Mouse (Mus musculus): ENCODE results near the gene Mutyh. TPM values are rescaled to one million over a fixed set of nuclear protein-coding genes. Genes with fewer than 3 reads are reported as not detected.

Mutyh gene
- polyA plus RNA-seq, 1 experiment from 2014 or later: 11.6 TPM

DNA sequence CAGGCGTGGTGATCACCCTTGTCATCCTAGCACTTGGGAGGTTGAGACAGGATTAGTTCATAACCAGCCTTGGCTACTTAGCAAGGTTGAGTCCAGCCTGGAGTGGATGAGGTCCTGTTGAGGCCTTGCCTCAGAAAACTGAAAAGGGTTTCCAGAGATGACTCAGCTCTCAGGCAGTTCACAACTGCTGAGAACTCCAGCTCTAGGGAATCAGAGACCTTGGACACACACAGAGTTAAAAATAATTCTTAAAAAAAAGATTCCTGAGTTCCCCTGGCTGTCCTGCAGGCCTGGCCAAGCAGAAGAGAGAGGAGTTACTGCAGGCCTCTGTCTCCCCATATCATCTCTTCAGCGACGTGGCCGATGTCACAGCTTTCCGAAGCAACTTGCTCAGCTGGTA lies 7.8 kb downstream of the Mutyh start:
- Histone ChIP-seq H3K36me3 (ENCODE audit: control insufficient read depth, insufficient read depth, low read length) (peaks cover 3% of the 10 kb centered on the region; the same call in 1 of the 2 replicates), H3K9ac (ENCODE audit: low read length) (no peak overlapping the region), H3K4me2 (ENCODE audit: low read depth, low read length) (no peak overlapping the region), H3K4me3 (replicated peaks; ENCODE audit: low read length) (no peak overlapping the region), H3K9me3 (replicated peaks; ENCODE audit: control insufficient read depth, low read length) (no peaks in the 10 kb centered on the region), H3K4me1 (ENCODE audit: control insufficient read depth, insufficient read depth, low read length) (no peaks in the 10 kb centered on the region), H3K27me3 (ENCODE audit: control insufficient read depth, insufficient read depth, low read length) (peaks cover 8% of the 10 kb centered on the region; the same call in 1 of the 2 replicates), H3K27ac (ENCODE audit: low read length) (no peak overlapping the region)
- WGBS: 86% methylated on average over 5 of the region's 5 CpGs
- no peak for ATAC-seq (ENCODE audit: insufficient read depth, low FRiP score)

DNA sequence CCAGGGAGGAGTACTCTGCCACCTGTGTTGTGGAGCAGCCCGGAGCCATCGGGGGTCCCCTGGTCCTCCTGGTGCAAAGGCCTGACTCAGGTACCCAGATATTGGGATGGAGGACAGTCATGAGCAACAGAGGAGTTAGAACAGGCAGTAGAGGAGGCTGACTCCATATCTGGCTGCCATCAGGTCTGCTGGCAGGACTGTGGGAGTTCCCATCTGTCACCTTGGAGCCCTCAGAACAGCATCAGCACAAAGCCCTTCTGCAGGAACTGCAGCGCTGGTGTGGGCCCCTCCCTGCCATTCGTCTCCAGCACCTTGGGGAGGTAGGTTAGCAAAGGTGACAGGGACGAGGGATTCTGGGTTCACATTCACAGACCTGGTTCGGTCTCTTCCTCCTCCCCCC lies 10.0 kb downstream of the Mutyh start:
- Histone ChIP-seq H3K27ac (ENCODE audit: low read length) (no peak overlapping the region), H3K9ac (ENCODE audit: low read length) (no peak overlapping the region), H3K36me3 (ENCODE audit: control insufficient read depth, insufficient read depth, low read length) (peaks cover 3% of the 10 kb centered on the region; the same call in 1 of the 2 replicates), H3K4me2 (ENCODE audit: low read depth, low read length) (no peak overlapping the region), H3K27me3 (ENCODE audit: control insufficient read depth, insufficient read depth, low read length) (peaks cover 15% of the 10 kb centered on the region; the same call in 1 of the 2 replicates), H3K9me3 (replicated peaks; ENCODE audit: control insufficient read depth, low read length) (no peaks in the 10 kb centered on the region), H3K4me3 (replicated peaks; ENCODE audit: low read length) (no peak overlapping the region), H3K4me1 (ENCODE audit: control insufficient read depth, insufficient read depth, low read length) (peaks cover 8% of the 10 kb centered on the region; the same call in 1 of the 2 replicates)
- ATAC-seq (ENCODE audit: insufficient read depth, low FRiP score): no peak
- 86% methylated on average over 6 of the region's 6 CpGs for WGBS

DNA sequence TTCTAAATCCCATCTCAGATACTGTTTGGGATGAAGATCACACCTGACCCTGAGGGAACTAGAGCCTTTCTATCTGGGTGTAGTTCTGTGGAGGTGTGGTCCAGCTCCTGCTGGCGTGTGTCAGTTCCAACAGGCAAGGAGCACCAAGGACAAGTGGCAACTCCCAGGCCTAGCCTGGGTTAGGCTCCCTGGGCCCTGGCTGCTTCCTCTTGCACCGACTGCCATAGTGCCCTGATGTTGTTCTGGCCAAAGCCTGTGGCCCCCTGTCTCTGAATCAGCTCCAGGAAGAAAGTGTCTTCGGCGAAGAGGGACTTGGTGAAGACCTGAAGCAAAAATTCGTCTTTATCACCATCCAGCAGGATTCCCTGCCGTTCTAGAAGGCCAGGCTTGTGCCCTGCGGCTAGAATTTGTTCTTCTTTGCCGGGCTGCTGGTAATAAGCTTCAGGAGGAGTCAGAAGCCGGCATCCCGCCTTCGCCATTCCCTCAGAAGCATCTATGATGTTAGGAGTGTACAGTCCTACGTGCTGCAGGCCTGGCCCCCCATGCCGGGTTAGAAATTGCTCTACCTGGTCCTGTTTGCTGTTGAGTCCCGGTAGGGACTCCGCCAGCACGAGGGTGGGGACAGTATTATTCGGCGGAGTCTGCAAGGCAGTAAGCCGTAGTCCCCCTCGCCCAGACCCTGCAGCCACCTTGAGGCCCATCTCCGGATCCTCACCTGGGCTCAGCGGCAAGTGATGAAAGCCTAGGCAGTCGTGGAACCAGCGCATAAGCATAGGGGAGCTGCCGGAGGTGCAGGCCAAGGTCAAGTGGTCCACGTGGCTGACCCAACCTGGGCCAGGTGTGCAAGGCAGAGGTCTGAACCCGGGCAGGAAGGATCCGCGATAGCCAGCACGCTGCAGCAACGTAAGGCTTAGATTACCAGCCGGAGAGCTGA lies 12.7 kb downstream of the Mutyh start:
- WGBS: 30% methylated on average over 32 of the region's 32 CpGs
- H3K27ac ChIP-seq (ENCODE audit: low read length): no peak overlapping the region
- peak overlapping the region; percentile 60 for H3K4me3 ChIP-seq (replicated peaks; ENCODE audit: low read length)
- H3K9ac ChIP-seq (ENCODE audit: low read length): peak overlapping the region; percentile 71; the same call in 1 of the 2 replicates
- peaks cover 15% of the 10 kb centered on the region; the same call in 1 of the 2 replicates for H3K27me3 ChIP-seq (ENCODE audit: control insufficient read depth, insufficient read depth, low read length)
- H3K4me1 ChIP-seq (ENCODE audit: control insufficient read depth, insufficient read depth, low read length): peaks cover 11% of the 10 kb centered on the region; the same call in 1 of the 2 replicates
- peaks cover 3% of the 10 kb centered on the region; the same call in 1 of the 2 replicates for H3K36me3 ChIP-seq (ENCODE audit: control insufficient read depth, insufficient read depth, low read length)
- ATAC-seq (ENCODE audit: insufficient read depth, low FRiP score): peak; percentile 1; the same call in 1 of the 2 replicates
- H3K9me3 ChIP-seq (replicated peaks; ENCODE audit: control insufficient read depth, low read length): no peaks in the 10 kb centered on the region
- peak overlapping the region; percentile 97 for H3K4me2 ChIP-seq (ENCODE audit: low read depth, low read length)

DNA sequence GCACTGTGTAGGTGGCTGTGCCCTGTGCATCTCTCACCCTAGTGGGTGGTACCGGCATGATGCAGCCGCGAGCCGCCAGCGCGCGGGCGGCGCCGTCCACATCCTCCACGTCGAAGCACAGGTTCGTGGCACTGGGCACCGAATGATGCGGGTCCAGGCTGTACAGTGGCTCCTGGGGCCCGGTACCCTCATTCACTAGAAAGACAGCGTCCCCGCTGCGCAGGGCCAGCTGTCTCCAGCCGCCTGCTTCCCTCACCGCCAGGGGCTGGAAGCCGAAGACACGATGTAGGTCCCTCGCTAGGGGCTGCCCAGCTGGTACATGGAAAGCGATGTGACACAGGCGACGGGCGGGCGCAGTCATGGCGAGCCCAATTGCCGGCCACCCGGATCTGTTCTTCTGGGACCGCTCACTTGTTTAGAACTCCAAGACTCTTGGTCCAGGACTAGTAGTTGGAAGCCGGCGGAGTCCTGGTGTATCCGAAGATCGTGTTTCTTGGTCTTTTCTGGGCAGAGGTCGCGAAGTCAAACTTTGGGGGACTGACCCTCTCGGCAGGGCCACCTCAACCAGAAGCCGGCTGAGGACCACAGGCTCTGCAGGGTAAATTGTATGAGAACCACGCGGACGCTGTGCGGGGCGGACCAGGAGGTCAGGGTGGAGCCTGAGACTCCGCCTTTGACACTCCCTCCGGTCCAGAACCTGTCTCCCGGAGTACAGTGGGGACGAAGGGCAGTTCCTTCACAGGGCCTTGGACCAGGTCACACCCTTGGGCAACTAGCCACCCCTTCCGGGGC lies 13.6 kb downstream of the Mutyh start:
- Histone ChIP-seq H3K4me2 (ENCODE audit: low read depth, low read length) (peak overlapping the region; percentile 97), H3K36me3 (ENCODE audit: control insufficient read depth, insufficient read depth, low read length) (peaks cover 3% of the 10 kb centered on the region; the same call in 1 of the 2 replicates), H3K9me3 (replicated peaks; ENCODE audit: control insufficient read depth, low read length) (no peaks in the 10 kb centered on the region), H3K9ac (ENCODE audit: low read length) (peak overlapping the region; percentile 71), H3K4me3 (replicated peaks; ENCODE audit: low read length) (peak overlapping the region; percentile 60), H3K27me3 (ENCODE audit: control insufficient read depth, insufficient read depth, low read length) (peaks cover 15% of the 10 kb centered on the region; the same call in 1 of the 2 replicates), H3K4me1 (ENCODE audit: control insufficient read depth, insufficient read depth, low read length) (peaks cover 11% of the 10 kb centered on the region; the same call in 1 of the 2 replicates), H3K27ac (ENCODE audit: low read length) (no peak overlapping the region)
- under 1% methylated on average over 51 of the region's 51 CpGs for WGBS
- peak; percentile 85 for ATAC-seq (ENCODE audit: insufficient read depth, low FRiP score)

DNA sequence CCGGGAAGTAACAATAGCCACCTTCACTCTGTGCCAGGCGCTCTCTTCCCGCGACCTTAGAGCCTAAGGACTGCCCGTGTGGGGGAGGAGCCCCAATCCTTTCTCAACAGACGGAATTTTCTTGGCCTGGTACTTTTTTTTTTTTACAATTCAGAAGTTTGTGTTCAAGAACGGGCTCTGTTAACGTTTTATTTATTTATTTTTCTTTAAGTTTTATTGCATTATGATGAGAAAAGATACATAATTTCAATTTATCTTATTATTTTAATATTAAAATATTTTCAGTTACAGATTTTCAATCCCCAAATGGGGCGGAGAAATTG lies 14.1 kb downstream of the Mutyh start, which contains the start of gene Hpdl:
Hpdl (minus strand) TSS at position 14 of the 323 bp plus-strand sequence.
- no peak within 1 kb of the TSS for H3K27ac ChIP-seq (ENCODE audit: low read length)
- ATAC-seq (ENCODE audit: insufficient read depth, low FRiP score): no peak
- H3K36me3 ChIP-seq (ENCODE audit: control insufficient read depth, insufficient read depth, low read length): no peaks in the 10 kb centered on the region
- no peaks in the 10 kb centered on the region for H3K9me3 ChIP-seq (replicated peaks; ENCODE audit: control insufficient read depth, low read length)
- peak within 1 kb of the TSS; percentile 71 for H3K9ac ChIP-seq (ENCODE audit: low read length)
- peaks cover 15% of the 10 kb centered on the region; the same call in 1 of the 2 replicates for H3K27me3 ChIP-seq (ENCODE audit: control insufficient read depth, insufficient read depth, low read length)
- peak within 1 kb of the TSS; percentile 97 for H3K4me2 ChIP-seq (ENCODE audit: low read depth, low read length)
- 12% methylated on average over 9 of the region's 9 CpGs for WGBS
- peak within 1 kb of the TSS; percentile 60 for H3K4me3 ChIP-seq (replicated peaks; ENCODE audit: low read length)
- peaks cover 11% of the 10 kb centered on the region; the same call in 1 of the 2 replicates for H3K4me1 ChIP-seq (ENCODE audit: control insufficient read depth, insufficient read depth, low read length)

DNA sequence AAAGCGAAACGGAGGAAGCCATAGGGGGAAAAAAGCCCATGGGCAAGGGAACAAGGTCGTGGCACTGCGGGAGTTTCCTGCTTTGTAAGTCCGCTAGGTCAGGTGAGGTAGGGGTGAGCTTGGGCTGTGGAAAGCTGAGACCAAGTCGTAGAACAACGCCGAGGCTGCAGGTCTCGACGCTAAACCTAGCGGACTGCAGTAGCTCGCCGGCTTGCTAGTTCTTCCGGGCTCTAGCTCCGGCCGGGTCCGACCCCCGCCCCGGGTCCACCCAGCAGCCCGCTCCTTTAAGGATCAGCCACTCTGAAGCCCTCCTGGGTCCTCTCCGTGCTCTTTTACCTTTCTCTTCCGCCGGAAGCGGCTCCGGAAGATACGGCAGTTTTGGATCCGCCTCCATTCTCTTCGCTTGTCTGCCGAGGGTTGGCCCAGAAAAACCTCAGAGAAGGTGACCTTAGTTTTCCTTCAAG lies 17.1 kb downstream of the Mutyh start:
- 1% methylated on average over 29 of the region's 29 CpGs for WGBS
- peak overlapping the region; percentile 82 for H3K9ac ChIP-seq (ENCODE audit: low read length)
- H3K4me1 ChIP-seq (ENCODE audit: control insufficient read depth, insufficient read depth, low read length): peaks cover 12% of the 10 kb centered on the region; the same call in 1 of the 2 replicates
- peak overlapping the region; percentile 70 for H3K4me3 ChIP-seq (replicated peaks; ENCODE audit: low read length)
- H3K9me3 ChIP-seq (replicated peaks; ENCODE audit: control insufficient read depth, low read length): no peaks in the 10 kb centered on the region
- 0 out of 2 replicates have a peak overlapping the region, but pooled peaks have one; percentile 65 for H3K27ac ChIP-seq (ENCODE audit: low read length)
- no peaks in the 10 kb centered on the region for H3K36me3 ChIP-seq (ENCODE audit: control insufficient read depth, insufficient read depth, low read length)
- H3K27me3 ChIP-seq (ENCODE audit: control insufficient read depth, insufficient read depth, low read length): peaks cover 14% of the 10 kb centered on the region; the same call in 1 of the 2 replicates
- ATAC-seq (ENCODE audit: insufficient read depth, low FRiP score): peak; percentile 39; the same call in 1 of the 2 replicates
- H3K4me2 ChIP-seq (ENCODE audit: low read depth, low read length): peak overlapping the region; percentile 80

DNA sequence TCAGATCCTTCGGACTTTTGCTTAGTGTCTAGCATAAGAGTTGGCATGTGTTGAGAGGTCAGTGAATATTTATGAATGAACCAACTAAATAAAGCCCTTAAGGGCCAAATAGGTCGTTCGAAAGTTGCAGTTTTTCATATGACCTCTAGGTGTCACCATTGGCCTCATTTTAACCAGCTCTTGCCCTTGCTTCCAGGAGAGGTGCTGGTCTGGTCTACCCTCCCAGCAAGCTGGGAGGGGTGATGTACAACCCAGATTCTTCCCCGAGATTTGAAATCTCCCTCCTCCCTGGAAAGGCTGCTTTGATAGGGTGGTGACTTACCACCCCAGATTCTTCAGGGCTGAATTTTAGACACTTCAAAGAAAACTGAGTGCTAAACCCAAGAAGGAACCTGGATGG lies 20.3 kb downstream of the Mutyh start:
- H3K36me3 ChIP-seq (ENCODE audit: control insufficient read depth, insufficient read depth, low read length): no peaks in the 10 kb centered on the region
- peaks cover 6% of the 10 kb centered on the region; the same call in 1 of the 2 replicates for H3K4me1 ChIP-seq (ENCODE audit: control insufficient read depth, insufficient read depth, low read length)
- no peak overlapping the region for H3K27ac ChIP-seq (ENCODE audit: low read length)
- H3K4me2 ChIP-seq (ENCODE audit: low read depth, low read length): no peak overlapping the region
- peak; percentile 34; the same call in 1 of the 2 replicates for ATAC-seq (ENCODE audit: insufficient read depth, low FRiP score)
- no peaks in the 10 kb centered on the region for H3K27me3 ChIP-seq (ENCODE audit: control insufficient read depth, insufficient read depth, low read length)
- no peak overlapping the region for H3K4me3 ChIP-seq (replicated peaks; ENCODE audit: low read length)
- no peak overlapping the region for H3K9ac ChIP-seq (ENCODE audit: low read length)
- WGBS: 1% methylated on average over 4 of the region's 4 CpGs
- no peaks in the 10 kb centered on the region for H3K9me3 ChIP-seq (replicated peaks; ENCODE audit: control insufficient read depth, low read length)

DNA sequence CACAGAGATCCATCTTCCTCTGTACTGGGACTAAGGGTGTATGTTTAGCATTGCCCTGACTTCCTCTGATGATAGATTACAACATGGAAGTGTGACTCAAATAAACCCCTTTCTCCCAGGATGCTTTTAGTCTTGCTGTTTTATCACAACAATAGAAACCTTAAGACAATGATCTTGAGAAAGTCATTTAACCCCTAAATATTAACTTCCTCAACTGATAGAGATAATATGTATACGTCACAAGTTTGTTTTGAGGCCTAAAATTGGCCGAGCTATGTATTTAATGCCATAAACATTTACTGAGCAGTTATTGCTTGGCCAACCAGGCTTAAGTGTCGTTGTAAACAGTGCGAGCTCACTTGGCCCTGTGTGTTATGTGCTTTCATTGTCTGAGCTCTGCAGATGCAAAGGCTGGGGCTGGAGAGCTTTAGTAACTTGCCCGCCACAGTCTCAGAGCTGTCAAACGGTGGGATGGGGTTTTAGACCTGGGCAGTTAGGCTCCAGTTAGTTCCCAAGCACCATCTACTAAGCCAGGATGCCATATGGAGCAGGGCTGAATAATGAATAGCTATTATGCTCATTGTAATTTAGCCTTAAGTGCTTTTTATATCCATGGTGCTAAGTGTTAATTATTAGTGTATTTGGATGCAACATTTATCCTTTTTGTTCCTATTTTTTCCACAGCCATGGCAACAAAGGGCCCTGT lies 22.0 kb downstream of the Mutyh start:
- no peak overlapping the region for H3K4me3 ChIP-seq (replicated peaks; ENCODE audit: low read length)
- H3K9ac ChIP-seq (ENCODE audit: low read length): 0 out of 2 replicates have a peak overlapping the region, but pooled peaks have one; percentile 25
- WGBS: 44% methylated on average over 6 of the region's 6 CpGs
- ATAC-seq (ENCODE audit: insufficient read depth, low FRiP score): no peak
- H3K27me3 ChIP-seq (ENCODE audit: control insufficient read depth, insufficient read depth, low read length): no peaks in the 10 kb centered on the region
- no peaks in the 10 kb centered on the region for H3K36me3 ChIP-seq (ENCODE audit: control insufficient read depth, insufficient read depth, low read length)
- H3K4me1 ChIP-seq (ENCODE audit: control insufficient read depth, insufficient read depth, low read length): peaks cover 3% of the 10 kb centered on the region; the same call in 1 of the 2 replicates
- H3K27ac ChIP-seq (ENCODE audit: low read length): no peak overlapping the region
- H3K4me2 ChIP-seq (ENCODE audit: low read depth, low read length): no peak overlapping the region
- no peaks in the 10 kb centered on the region for H3K9me3 ChIP-seq (replicated peaks; ENCODE audit: control insufficient read depth, low read length)
